Mouse (Mus musculus) kidney, adult 11 months (tissue): ENCODE measurements around the gene Ptprt.

Experiments used
- DNase-seq: peaks from one replicate; pipeline ENCODE4 v3.0.0; 2022

Ptprt gene

DNA sequence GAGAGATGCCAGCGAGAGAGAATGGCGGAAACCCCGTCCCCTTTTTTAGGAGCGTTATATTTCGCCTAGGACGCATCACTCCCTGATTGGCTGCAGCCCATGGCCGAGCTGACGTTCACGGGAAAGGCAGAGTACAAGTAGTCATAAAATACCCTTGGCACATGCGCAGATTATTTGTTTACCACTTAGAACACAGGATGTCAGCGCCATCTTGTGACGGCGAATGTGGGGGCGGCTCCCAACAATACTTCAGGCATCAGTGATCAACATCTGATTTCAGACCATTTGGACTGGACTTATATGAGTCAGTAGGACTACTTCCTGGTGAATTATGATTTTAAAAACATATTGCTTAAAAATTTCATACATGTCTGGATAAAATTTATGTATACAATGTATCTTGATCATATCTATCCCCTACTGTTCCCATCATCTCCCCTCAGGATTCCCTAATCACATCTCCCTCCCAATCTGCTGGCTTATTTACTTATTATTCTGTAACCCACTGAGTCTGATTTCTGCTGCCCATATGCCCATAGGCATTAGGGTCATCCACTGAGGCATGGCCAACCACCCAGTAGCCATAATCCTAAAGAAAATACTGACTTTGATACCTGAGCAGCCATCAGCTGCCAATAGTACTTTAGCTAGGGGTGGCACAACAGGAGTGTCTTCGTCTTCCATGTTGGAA lies 1148.9 kb downstream of the Ptprt start:
- DNase-seq: peak; percentile 24

- DNase-seq: no peak
Measured at GRCm38 (mm10) chr2:161511101-161511759, 1149.7 kb downstream of the Ptprt start.

DNA sequence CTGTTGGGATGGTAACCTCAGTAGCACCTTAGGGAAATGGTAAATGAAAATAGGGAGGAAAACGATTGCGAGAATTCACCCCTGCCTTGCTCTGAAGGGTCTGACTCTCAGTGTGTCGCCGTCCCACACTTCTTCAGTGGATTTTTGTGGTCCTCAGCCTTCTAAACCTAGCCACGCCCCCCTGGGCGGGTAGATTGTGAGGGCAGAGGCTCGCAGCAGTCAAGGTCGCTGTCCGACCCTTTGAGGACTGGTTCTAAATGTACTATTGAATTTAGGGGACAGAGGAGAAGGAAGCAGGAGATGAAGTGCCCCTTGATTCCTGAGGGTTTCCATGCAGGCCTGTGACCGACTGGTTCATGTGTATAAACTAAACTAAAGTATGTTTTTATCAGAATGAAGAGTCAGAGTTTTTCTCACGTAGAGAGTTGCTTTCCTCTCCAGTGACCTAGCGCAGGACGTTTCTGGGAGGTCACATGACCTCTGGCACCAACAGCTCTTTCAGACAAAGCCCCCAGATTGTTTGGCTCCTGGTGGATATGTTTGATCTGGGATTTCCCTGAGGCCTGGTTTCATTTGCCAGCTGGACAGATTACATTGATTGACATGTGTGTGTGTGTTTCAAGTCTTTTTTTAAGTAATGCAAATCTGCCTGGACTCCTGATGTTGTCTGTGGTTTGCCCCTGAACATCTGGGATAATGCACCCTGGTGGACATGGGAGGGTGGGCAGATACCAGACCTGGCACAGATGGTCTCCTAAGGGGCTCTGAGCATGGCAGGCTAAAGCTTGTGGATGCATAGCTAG lies 1161.6 kb downstream of the Ptprt start:
- no peak for DNase-seq

DNA sequence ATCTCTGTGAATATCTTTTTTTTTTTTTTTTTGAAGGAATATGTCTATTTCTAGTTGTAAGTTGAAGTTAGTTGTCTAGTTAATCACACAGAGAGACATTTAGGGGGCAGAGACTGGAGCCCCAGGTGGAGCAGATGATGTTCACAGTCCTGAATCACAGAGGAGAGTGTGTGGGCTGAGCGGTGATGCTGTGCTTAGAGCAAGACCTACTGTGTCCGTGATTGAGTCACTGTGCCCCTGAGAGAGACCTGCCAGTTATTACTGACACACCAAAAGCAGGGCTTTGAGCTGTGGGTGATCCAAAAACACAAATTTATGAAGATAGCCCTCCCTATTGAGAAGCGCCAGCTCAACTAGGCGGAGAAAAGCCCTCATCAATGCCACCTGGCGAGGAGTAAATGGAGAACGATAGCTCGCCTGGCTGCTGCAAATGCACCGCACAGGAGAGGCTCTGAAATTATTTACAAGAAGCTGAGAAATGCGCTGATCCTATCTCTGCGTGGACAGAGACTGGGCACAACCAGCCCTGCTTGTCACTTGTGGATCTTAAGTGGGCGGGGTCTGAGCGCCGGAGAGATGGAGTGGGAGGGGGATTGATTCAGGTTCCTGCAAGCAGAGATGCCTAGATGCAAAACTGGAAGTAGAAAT lies 1162.4 kb downstream of the Ptprt start:
- DNase-seq: no peak

- DNase-seq: no peak
Measured at GRCm38 (mm10) chr2:161481741-161482140, 1179.2 kb downstream of the Ptprt start.

- no peak for DNase-seq
Measured at GRCm38 (mm10) chr2:161480445-161480844, 1180.5 kb downstream of the Ptprt start.
